Comparison of ENCODE assay signal across 8 mouse cellular contexts in the genomic region with DNA sequence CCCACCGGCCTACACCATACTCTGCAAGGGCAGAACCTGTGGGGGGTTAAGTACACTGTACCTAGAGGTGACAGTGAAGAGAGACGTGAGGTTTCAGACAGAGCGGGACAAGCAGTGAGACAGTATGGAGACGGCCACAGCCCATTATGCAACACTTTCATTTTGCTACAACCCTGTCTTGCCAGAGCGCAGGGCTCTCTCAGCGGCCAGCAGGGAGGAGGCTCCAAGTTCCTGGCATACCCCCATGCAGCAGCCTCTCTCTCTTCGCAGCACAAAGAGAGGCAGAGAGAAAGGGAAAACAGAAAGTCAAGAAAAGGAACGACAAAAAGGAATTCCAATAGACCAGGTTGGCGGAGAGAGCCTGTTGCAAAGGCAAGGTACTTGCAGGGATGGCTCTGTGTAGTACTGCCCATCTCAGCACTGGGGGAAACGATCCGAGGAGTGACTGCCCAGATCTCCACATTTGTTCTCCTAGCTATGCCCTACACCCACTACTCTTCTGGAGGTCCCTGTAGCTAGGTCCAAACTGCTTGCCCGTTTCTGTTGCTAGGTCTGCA. TPM values are rescaled to one million over a fixed set of nuclear protein-coding genes. Genes with fewer than 3 reads are reported as not detected.
A peak's percentile ranks its signal among the peaks of the same experiment; 100 is the strongest.
DNase-seq lines count a peak whose midpoint lies in the region; ATAC-seq and TF ChIP-seq lines count a peak whose summit lies in the region.

No protein-coding gene starts in this region.

- TF ChIP-seq CTCF in left cerebral cortex, adult 2 months (IDR thresholded peaks at IDR 0.05), result no peak

- H3K36me3 ChIP-seq in hindbrain, embryonic 16.5 days (ENCODE audit: control insufficient read depth, insufficient read depth, low read length), result no peaks in the 10 kb centered on the region

- WGBS in hindbrain, embryonic 16.5 days, result 4% methylated on average over 12 of the region's 12 CpGs

- H3K9me3 ChIP-seq in hindbrain, embryonic 16.5 days (ENCODE audit: control insufficient read depth, low read length), result no peaks in the 10 kb centered on the region

- intact Hi-C loops in left cerebral cortex, adult 2 months (cut with DNase I), result loop anchor here (5.0 kb wide), 1 partner anchor 35 kb away; no protein-coding TSS in a partner anchor

- H3K27ac ChIP-seq in hindbrain, embryonic 16.5 days (ENCODE audit: low read depth, low read length), result peak overlapping the region; percentile 25; the same call in 1 of the 2 replicates
- H3K27ac ChIP-seq in left cerebral cortex, adult 2 months, result peak overlapping the region; percentile 82

- ATAC-seq in hindbrain, embryonic 16.5 days, result peak; percentile 78

- no peaks in the 10 kb centered on the region for H3K27me3 ChIP-seq in hindbrain, embryonic 16.5 days (replicated peaks; ENCODE audit: control insufficient read depth, insufficient read depth, low read length)

- H3K4me1 ChIP-seq in hindbrain, embryonic 16.5 days (ENCODE audit: control insufficient read depth, insufficient read depth, low read depth, low read length), result peaks cover 6% of the 10 kb centered on the region

- peak overlapping the region; percentile 63 for H3K9ac ChIP-seq in hindbrain, embryonic 16.5 days (ENCODE audit: low read depth, low read length)

- H3K4me2 ChIP-seq in hindbrain, embryonic 16.5 days (ENCODE audit: low read length), result peak overlapping the region; percentile 76

- peak overlapping the region; percentile 41 for H3K4me3 ChIP-seq in hindbrain, embryonic 16.5 days (ENCODE audit: low read length)
- H3K4me3 ChIP-seq in left cerebral cortex, adult 2 months, result peak overlapping the region; percentile 58

- DNase-seq in frontal cortex, postnatal 36 days (ENCODE audit: low spot score in 2 of 2), result peak; percentile 37 to 54
- no peak for DNase-seq in frontal cortex, postnatal 10 days (ENCODE audit: low spot score in 2 of 2)
- peak; percentile 70 to 71 for DNase-seq in cerebellum, postnatal 10 days
- DNase-seq in gastrocnemius, adult 8-10 months (ENCODE audit: low spot score in 2 of 2), result peak; percentile 35 to 58
- DNase-seq in left cerebral cortex, adult 2 months (ENCODE audit: extremely low spot score in 1 of 2, low spot score in 2 of 2), result peak; percentile 23 to 46
- DNase-seq in lung, postnatal 4 days, result peak; percentile 56 to 70
- peak; percentile 54 for DNase-seq in right cerebral cortex, adult 18-20 months

RNA-seq across cellular contexts. Expression of a gene that starts 0.7 kb away (rescaled TPM):
- 1 to 10 TPM; 4.6 to 8.3 (median 4.8) TPM for total RNA-seq in gastrocnemius, adult 8-10 months (2022)
- 18.8 and 21.9 TPM in 2 replicates for polyA plus RNA-seq in hindbrain, embryonic 16.5 days (2015; fragmentation: Nextera tagmentation; extraction: Ambion mirVana)
- total RNA-seq in left cerebral cortex, adult 2 months (2021), result 10 to 100 TPM; 11.0 to 12.2 TPM

RNA-seq across cellular contexts. Expression of a gene that starts 16.5 kb away (rescaled TPM):
- total RNA-seq in gastrocnemius, adult 8-10 months (2022), result 1 to 10 TPM; 2.6 to 4.8 (median 3.1) TPM
- 1.4 and 1.5 TPM in 2 replicates for polyA plus RNA-seq in hindbrain, embryonic 16.5 days (2015; fragmentation: Nextera tagmentation; extraction: Ambion mirVana)
- 1 to 10 TPM; 1.7 to 2.8 TPM for total RNA-seq in left cerebral cortex, adult 2 months (2021)

RNA-seq across cellular contexts. Expression of a gene that starts 16.9 kb away (rescaled TPM):
- total RNA-seq in gastrocnemius, adult 8-10 months (2022), result not detected
- 0.50 TPM in 1 of 2 replicates, not detected in the other for polyA plus RNA-seq in hindbrain, embryonic 16.5 days (2015; fragmentation: Nextera tagmentation; extraction: Ambion mirVana)
- not detected for total RNA-seq in left cerebral cortex, adult 2 months (2021)

RNA-seq across cellular contexts. Expression of a gene that starts 24.5 kb away (rescaled TPM):
- total RNA-seq in gastrocnemius, adult 8-10 months (2022), result 10 to 100 TPM; 23.6 to 32.6 (median 29.5) TPM
- polyA plus RNA-seq in hindbrain, embryonic 16.5 days (2015; fragmentation: Nextera tagmentation; extraction: Ambion mirVana), result 73.5 and 89.1 TPM in 2 replicates
- 10 to 100 TPM; 43.3 to 49.3 TPM for total RNA-seq in left cerebral cortex, adult 2 months (2021)

RNA-seq across cellular contexts. Expression of a gene that starts 24.6 kb away (rescaled TPM):
- total RNA-seq in gastrocnemius, adult 8-10 months (2022), result not detected
- not detected in 2 replicates for polyA plus RNA-seq in hindbrain, embryonic 16.5 days (2015; fragmentation: Nextera tagmentation; extraction: Ambion mirVana)
- total RNA-seq in left cerebral cortex, adult 2 months (2021), result not detected

Comparison
In these comparisons a context has a peak if more than half of its experiments do, and no peak if none do; other contexts are left out.
1. DNase-seq: peak in frontal cortex, postnatal 36 days (2 of 2), cerebellum, postnatal 10 days (2 of 2), gastrocnemius, adult 8-10 months (2 of 2), left cerebral cortex, adult 2 months (2 of 2), lung, postnatal 4 days (2 of 2) and right cerebral cortex, adult 18-20 months (single experiment); none in frontal cortex, postnatal 10 days (0 of 2).